Mouse (Mus musculus): ENCODE results near the gene 4933430I17Rik. TPM values are rescaled to one million over a fixed set of nuclear protein-coding genes. Genes with fewer than 3 reads are reported as not detected.
A peak's percentile ranks its signal among the peaks of the same experiment; 100 is the strongest.

The 4933430I17Rik gene
- polyA plus RNA-seq, 1 experiment from 2014 or later = 0.43 TPM

- Histone ChIP-seq H3K4me1 (ENCODE audit: control insufficient read depth, insufficient read depth, low read length) (no peaks in the 10 kb centered on the region), H3K27me3 (replicated peaks; ENCODE audit: control insufficient read depth, insufficient read depth, low read length) (no peaks in the 10 kb centered on the region), H3K27ac (replicated peaks; ENCODE audit: low read depth, low read length) (no peak overlapping the region), H3K4me2 (ENCODE audit: low read depth, low read length) (no peak overlapping the region), H3K4me3 (ENCODE audit: low read depth, low read length) (no peak overlapping the region), H3K9ac (ENCODE audit: low read depth, low read length) (no peak overlapping the region), H3K36me3 (ENCODE audit: control insufficient read depth, insufficient read depth, low read length) (no peaks in the 10 kb centered on the region), H3K9me3 (ENCODE audit: control insufficient read depth, low read length) (no peaks in the 10 kb centered on the region)
- ATAC-seq (ENCODE audit: low read depth) (no peak), DNase-seq (ENCODE audit: low spot score) (no peak)
- WGBS = 90% methylated on average over 6 of the region's 6 CpGs
Measured at GRCm38 (mm10) chr4:62543782-62544181, 18.6 kb downstream of the 4933430I17Rik start.

GRCm38 (mm10) chr4:62544801-62545200 is 19.6 kb downstream of the 4933430I17Rik start:
- DNase-seq (ENCODE audit: low spot score) (no peak), ATAC-seq (ENCODE audit: low read depth) (no peak)
- no peak overlapping the region for H3K27ac ChIP-seq (replicated peaks; ENCODE audit: low read depth, low read length)
- no peak overlapping the region for H3K4me3 ChIP-seq (ENCODE audit: low read depth, low read length)
- H3K4me1 ChIP-seq (ENCODE audit: control insufficient read depth, insufficient read depth, low read length) = no peaks in the 10 kb centered on the region
- H3K27me3 ChIP-seq (replicated peaks; ENCODE audit: control insufficient read depth, insufficient read depth, low read length) = no peaks in the 10 kb centered on the region
- H3K9ac ChIP-seq (ENCODE audit: low read depth, low read length) = no peak overlapping the region
- no peak overlapping the region for H3K4me2 ChIP-seq (ENCODE audit: low read depth, low read length)
- H3K9me3 ChIP-seq (ENCODE audit: control insufficient read depth, low read length) = peaks cover 1% of the 10 kb centered on the region; the same call in 1 of the 2 replicates
- no peaks in the 10 kb centered on the region for H3K36me3 ChIP-seq (ENCODE audit: control insufficient read depth, insufficient read depth, low read length)

GRCm38 (mm10) chr4:62551966-62552365 is 26.8 kb downstream of the 4933430I17Rik start:
- no peak overlapping the region for H3K4me2 ChIP-seq (ENCODE audit: low read depth, low read length)
- H3K36me3 ChIP-seq (ENCODE audit: control insufficient read depth, insufficient read depth, low read length) = no peaks in the 10 kb centered on the region
- H3K27ac ChIP-seq (replicated peaks; ENCODE audit: low read depth, low read length) = no peak overlapping the region
- no peaks in the 10 kb centered on the region for H3K27me3 ChIP-seq (replicated peaks; ENCODE audit: control insufficient read depth, insufficient read depth, low read length)
- no peaks in the 10 kb centered on the region for H3K4me1 ChIP-seq (ENCODE audit: control insufficient read depth, insufficient read depth, low read length)
- WGBS = 81% methylated on average over 7 of the region's 7 CpGs
- ATAC-seq (ENCODE audit: low read depth) (no peak), DNase-seq (ENCODE audit: low spot score) (no peak)
- H3K9me3 ChIP-seq (ENCODE audit: control insufficient read depth, low read length) = peaks cover 2% of the 10 kb centered on the region; the same call in 1 of the 2 replicates
- no peak overlapping the region for H3K9ac ChIP-seq (ENCODE audit: low read depth, low read length)
- no peak overlapping the region for H3K4me3 ChIP-seq (ENCODE audit: low read depth, low read length)

DNA sequence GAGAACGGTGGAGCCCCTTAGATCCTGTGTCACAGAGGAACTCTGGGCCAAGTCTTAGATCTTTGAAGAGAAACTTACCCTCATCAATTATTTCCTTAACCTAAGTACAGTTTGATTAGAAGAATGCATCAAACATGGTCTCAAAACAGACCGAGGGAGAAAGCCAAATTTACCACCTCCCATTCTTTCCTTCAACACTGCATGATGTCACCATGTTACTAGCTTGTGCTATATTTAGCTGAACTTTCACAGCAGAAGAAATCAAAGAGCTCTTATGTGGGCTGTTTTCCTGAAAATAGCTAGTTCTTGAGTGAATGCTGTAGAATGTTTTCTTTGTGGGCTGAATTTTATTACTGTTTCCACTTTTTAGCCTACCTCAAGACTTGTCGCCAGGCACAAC is 32.3 kb downstream of the 4933430I17Rik start:
- Histone ChIP-seq H3K36me3 (ENCODE audit: control insufficient read depth, insufficient read depth, low read length) (no peaks in the 10 kb centered on the region), H3K27ac (replicated peaks; ENCODE audit: low read depth, low read length) (no peak overlapping the region), H3K4me3 (ENCODE audit: low read depth, low read length) (no peak overlapping the region), H3K9me3 (ENCODE audit: control insufficient read depth, low read length) (no peaks in the 10 kb centered on the region), H3K4me2 (ENCODE audit: low read depth, low read length) (no peak overlapping the region), H3K27me3 (replicated peaks; ENCODE audit: control insufficient read depth, insufficient read depth, low read length) (no peaks in the 10 kb centered on the region), H3K4me1 (ENCODE audit: control insufficient read depth, insufficient read depth, low read length) (no peaks in the 10 kb centered on the region), H3K9ac (ENCODE audit: low read depth, low read length) (no peak overlapping the region)
- WGBS = 41% methylated on average over 3 of the region's 3 CpGs
- ATAC-seq (ENCODE audit: low read depth) = no peak
- peak; percentile 42 for DNase-seq (ENCODE audit: low spot score)

GRCm38 (mm10) chr4:62559797-62560329 is 34.7 kb downstream of the 4933430I17Rik start, which contains the start of gene Rgs3:
TSS of gene Rgs3 (plus strand) at chr4:62559847.
- Histone ChIP-seq H3K9me3 (ENCODE audit: control insufficient read depth, low read length) (no peaks in the 10 kb centered on the region), H3K36me3 (ENCODE audit: control insufficient read depth, insufficient read depth, low read length) (no peaks in the 10 kb centered on the region), H3K27ac (replicated peaks; ENCODE audit: low read depth, low read length) (no peak within 1 kb of the TSS), H3K4me3 (ENCODE audit: low read depth, low read length) (no peak within 1 kb of the TSS), H3K9ac (ENCODE audit: low read depth, low read length) (no peak within 1 kb of the TSS), H3K4me2 (ENCODE audit: low read depth, low read length) (no peak within 1 kb of the TSS), H3K27me3 (replicated peaks; ENCODE audit: control insufficient read depth, insufficient read depth, low read length) (no peaks in the 10 kb centered on the region), H3K4me1 (ENCODE audit: control insufficient read depth, insufficient read depth, low read length) (no peaks in the 10 kb centered on the region)
- ATAC-seq (ENCODE audit: low read depth) (no peak), DNase-seq (ENCODE audit: low spot score) (no peak)
- WGBS = 53% methylated on average over 6 of the region's 6 CpGs

DNA sequence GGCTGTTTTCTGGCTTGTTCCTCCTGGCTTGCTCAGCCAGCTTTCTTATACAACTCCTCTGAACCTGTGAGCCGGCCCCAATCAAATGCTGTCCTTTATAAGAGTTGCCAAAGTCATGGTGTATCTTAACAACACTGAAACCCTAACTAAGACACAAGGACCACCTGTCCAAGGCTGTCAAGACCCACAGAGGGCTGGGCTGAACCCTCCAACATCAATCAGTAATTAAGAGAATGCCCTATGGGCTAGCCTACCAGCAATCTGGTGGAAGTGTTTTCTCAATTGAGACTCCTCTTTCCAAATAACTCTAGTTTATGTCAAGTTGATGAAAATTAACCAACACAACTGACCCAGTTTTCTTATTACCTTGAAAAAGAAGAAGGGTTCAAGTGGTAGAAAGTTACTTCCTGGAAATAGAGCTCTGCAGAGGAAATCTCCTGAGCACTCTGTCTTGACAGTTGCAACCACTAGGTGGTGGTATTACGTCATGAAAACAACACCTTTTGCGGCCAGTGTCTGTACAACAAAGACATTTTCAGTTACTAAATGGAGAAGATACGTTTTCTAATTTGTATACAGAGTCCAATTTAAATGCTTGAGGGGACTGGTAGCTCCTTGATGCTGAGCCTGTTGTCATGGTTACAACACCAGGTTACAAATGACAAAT is 35.9 kb downstream of the 4933430I17Rik start:
- H3K36me3 ChIP-seq (ENCODE audit: control insufficient read depth, insufficient read depth, low read length) = no peaks in the 10 kb centered on the region
- 24% methylated on average over 4 of the region's 4 CpGs for WGBS
- no peak overlapping the region for H3K4me2 ChIP-seq (ENCODE audit: low read depth, low read length)
- no peaks in the 10 kb centered on the region for H3K9me3 ChIP-seq (ENCODE audit: control insufficient read depth, low read length)
- ATAC-seq (ENCODE audit: low read depth) (peak; percentile 73), DNase-seq (ENCODE audit: low spot score) (peak; percentile 90)
- no peak overlapping the region for H3K27ac ChIP-seq (replicated peaks; ENCODE audit: low read depth, low read length)
- no peak overlapping the region for H3K4me3 ChIP-seq (ENCODE audit: low read depth, low read length)
- no peaks in the 10 kb centered on the region for H3K4me1 ChIP-seq (ENCODE audit: control insufficient read depth, insufficient read depth, low read length)
- H3K27me3 ChIP-seq (replicated peaks; ENCODE audit: control insufficient read depth, insufficient read depth, low read length) = no peaks in the 10 kb centered on the region
- no peak overlapping the region for H3K9ac ChIP-seq (ENCODE audit: low read depth, low read length)

GRCm38 (mm10) chr4:62561630-62562001 is 36.4 kb downstream of the 4933430I17Rik start:
- ATAC-seq (ENCODE audit: low read depth) = no peak
- no peak overlapping the region for H3K4me3 ChIP-seq (ENCODE audit: low read depth, low read length)

GRCm38 (mm10) chr4:62562006-62562405 is 36.8 kb downstream of the 4933430I17Rik start:
- ATAC-seq (ENCODE audit: low read depth) (no peak), DNase-seq (ENCODE audit: low spot score) (no peak)
- 69% methylated on average over 4 of the region's 4 CpGs for WGBS

More at GRCm38 (mm10) chr4:62561630-62562001, 36.4 kb downstream of the 4933430I17Rik start:
- Histone ChIP-seq H3K9ac (ENCODE audit: low read depth, low read length) (no peak overlapping the region), H3K27ac (replicated peaks; ENCODE audit: low read depth, low read length) (no peak overlapping the region), H3K27me3 (replicated peaks; ENCODE audit: control insufficient read depth, insufficient read depth, low read length) (no peaks in the 10 kb centered on the region), H3K4me1 (ENCODE audit: control insufficient read depth, insufficient read depth, low read length) (no peaks in the 10 kb centered on the region), H3K36me3 (ENCODE audit: control insufficient read depth, insufficient read depth, low read length) (no peaks in the 10 kb centered on the region), H3K9me3 (ENCODE audit: control insufficient read depth, low read length) (no peaks in the 10 kb centered on the region), H3K4me2 (ENCODE audit: low read depth, low read length) (no peak overlapping the region)
- DNase-seq (ENCODE audit: low spot score) = no peak
- 54% methylated on average over 3 of the region's 3 CpGs for WGBS

DNA sequence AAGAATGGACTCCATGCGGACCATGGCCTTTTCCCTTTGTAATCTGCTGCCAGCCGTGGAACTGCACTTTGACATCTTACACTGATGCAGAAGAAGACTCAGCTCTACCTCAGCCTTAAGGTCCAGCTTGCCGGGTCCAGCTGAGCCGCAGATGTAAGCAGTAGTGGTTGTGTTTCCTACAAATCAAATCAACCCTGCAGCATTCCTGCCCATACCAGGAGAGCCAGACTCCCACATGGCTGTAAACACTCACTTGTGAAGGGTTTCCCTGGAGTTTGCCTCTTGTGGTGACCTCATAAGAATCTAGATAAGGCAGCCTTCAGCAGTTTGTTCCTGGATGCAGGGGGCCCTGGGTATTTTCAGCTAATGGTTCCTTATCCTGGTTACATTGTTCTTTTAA is 41.4 kb downstream of the 4933430I17Rik start:
- H3K9me3 ChIP-seq (ENCODE audit: control insufficient read depth, low read length) = no peaks in the 10 kb centered on the region
- H3K27me3 ChIP-seq (replicated peaks; ENCODE audit: control insufficient read depth, insufficient read depth, low read length) = no peaks in the 10 kb centered on the region
- H3K27ac ChIP-seq (replicated peaks; ENCODE audit: low read depth, low read length) = no peak overlapping the region
- H3K4me1 ChIP-seq (ENCODE audit: control insufficient read depth, insufficient read depth, low read length) = no peaks in the 10 kb centered on the region
- H3K4me2 ChIP-seq (ENCODE audit: low read depth, low read length) = no peak overlapping the region
- no peaks in the 10 kb centered on the region for H3K36me3 ChIP-seq (ENCODE audit: control insufficient read depth, insufficient read depth, low read length)
- H3K9ac ChIP-seq (ENCODE audit: low read depth, low read length) = no peak overlapping the region
- WGBS = 68% methylated on average over 4 of the region's 4 CpGs
- peak; percentile 20 for DNase-seq (ENCODE audit: low spot score)
- H3K4me3 ChIP-seq (ENCODE audit: low read depth, low read length) = no peak overlapping the region
- ATAC-seq (ENCODE audit: low read depth) = no peak

More at GRCm38 (mm10) chr4:62562006-62562405, 36.8 kb downstream of the 4933430I17Rik start:
- Histone ChIP-seq H3K4me3 (ENCODE audit: low read depth, low read length) (no peak overlapping the region), H3K9ac (ENCODE audit: low read depth, low read length) (no peak overlapping the region), H3K27me3 (replicated peaks; ENCODE audit: control insufficient read depth, insufficient read depth, low read length) (no peaks in the 10 kb centered on the region), H3K9me3 (ENCODE audit: control insufficient read depth, low read length) (no peaks in the 10 kb centered on the region), H3K4me1 (ENCODE audit: control insufficient read depth, insufficient read depth, low read length) (no peaks in the 10 kb centered on the region), H3K27ac (replicated peaks; ENCODE audit: low read depth, low read length) (no peak overlapping the region), H3K4me2 (ENCODE audit: low read depth, low read length) (no peak overlapping the region), H3K36me3 (ENCODE audit: control insufficient read depth, insufficient read depth, low read length) (no peaks in the 10 kb centered on the region)
